Mouse (Mus musculus): ENCODE results near the gene Fastk. TPM values are rescaled to one million over a fixed set of nuclear protein-coding genes. Genes with fewer than 3 reads are reported as not detected.

The Fastk gene
- polyA plus RNA-seq, 1 experiment = 291 TPM

- TF ChIP-seq POLR2A (IDR thresholded peaks at IDR 0.05; ENCODE audit: low read depth, low read length) (no peak), CTCF (conservative IDR thresholded peaks at IDR 0.05; ENCODE audit: insufficient read depth, insufficient read length, low read depth, low read length) (no peak)
- H3K27me3 ChIP-seq (replicated peaks; ENCODE audit: control insufficient read depth, insufficient read depth, low read length) = no peaks in the 10 kb centered on the region
- WGBS = 57% methylated on average over 7 of the region's 7 CpGs
- no peak overlapping the region for H3K27ac ChIP-seq (ENCODE audit: insufficient read depth, low read depth, low read length)
- no peak overlapping the region for H3K4me3 ChIP-seq (ENCODE audit: insufficient read depth, low read depth, low read length)
- peak; percentile 25 for DNase-seq
- H3K36me3 ChIP-seq (ENCODE audit: control insufficient read depth, insufficient read depth, low read length) = no peaks in the 10 kb centered on the region; the same call in 1 of the 2 replicates
- H3K4me1 ChIP-seq (ENCODE audit: control insufficient read depth, insufficient read depth, low read length) = peaks cover 3% of the 10 kb centered on the region; the same call in 1 of the 2 replicates
These were observed 28.0 kb upstream of the Fastk start for GRCm38 (mm10) chr5:24472884-24473619.

- TF ChIP-seq POLR2A (IDR thresholded peaks at IDR 0.05; ENCODE audit: low read depth, low read length) (no peak), CTCF (conservative IDR thresholded peaks at IDR 0.05; ENCODE audit: insufficient read depth, insufficient read length, low read depth, low read length) (peak; percentile 96)
- WGBS = 13% methylated on average over 5 of the region's 5 CpGs
- DNase-seq = peak; percentile 84
- Histone ChIP-seq H3K27ac (ENCODE audit: insufficient read depth, low read depth, low read length) (no peak overlapping the region), H3K4me1 (ENCODE audit: control insufficient read depth, insufficient read depth, low read length) (peaks cover 5% of the 10 kb centered on the region), H3K27me3 (replicated peaks; ENCODE audit: control insufficient read depth, insufficient read depth, low read length) (no peaks in the 10 kb centered on the region), H3K36me3 (ENCODE audit: control insufficient read depth, insufficient read depth, low read length) (no peaks in the 10 kb centered on the region), H3K4me3 (ENCODE audit: insufficient read depth, low read depth, low read length) (no peak overlapping the region)
These were observed 25.5 kb upstream of the Fastk start for GRCm38 (mm10) chr5:24470600-24470999.

- no peak for DNase-seq
- 77% methylated on average over 12 of the region's 12 CpGs for WGBS
- no peaks in the 10 kb centered on the region for H3K36me3 ChIP-seq (ENCODE audit: control insufficient read depth, insufficient read depth, low read length)
- TF ChIP-seq CTCF (conservative IDR thresholded peaks at IDR 0.05; ENCODE audit: insufficient read depth, insufficient read length, low read depth, low read length) = no peak
- no peak for TF ChIP-seq POLR2A (IDR thresholded peaks at IDR 0.05; ENCODE audit: low read depth, low read length)
- H3K27me3 ChIP-seq (replicated peaks; ENCODE audit: control insufficient read depth, insufficient read depth, low read length) = no peaks in the 10 kb centered on the region
- no peak overlapping the region for H3K27ac ChIP-seq (ENCODE audit: insufficient read depth, low read depth, low read length)
- no peak overlapping the region for H3K4me3 ChIP-seq (ENCODE audit: insufficient read depth, low read depth, low read length)
- H3K4me1 ChIP-seq (ENCODE audit: control insufficient read depth, insufficient read depth, low read length) = peaks cover 9% of the 10 kb centered on the region
These were observed 21.7 kb upstream of the Fastk start for GRCm38 (mm10) chr5:24466762-24467161.

- H3K27ac ChIP-seq (ENCODE audit: insufficient read depth, low read depth, low read length) = no peak overlapping the region
These were observed 10.5 kb upstream of the Fastk start for GRCm38 (mm10) chr5:24455613-24456012.

GRCm38 (mm10) chr5:24455076-24455475 lies 10.0 kb upstream of the Fastk start:
- Histone ChIP-seq H3K4me3 (ENCODE audit: insufficient read depth, low read depth, low read length) (no peak overlapping the region), H3K4me1 (ENCODE audit: control insufficient read depth, insufficient read depth, low read length) (peaks cover 6% of the 10 kb centered on the region), H3K36me3 (ENCODE audit: control insufficient read depth, insufficient read depth, low read length) (no peaks in the 10 kb centered on the region), H3K27me3 (replicated peaks; ENCODE audit: control insufficient read depth, insufficient read depth, low read length) (no peaks in the 10 kb centered on the region), H3K27ac (ENCODE audit: insufficient read depth, low read depth, low read length) (no peak overlapping the region)
- no peak for TF ChIP-seq POLR2A (IDR thresholded peaks at IDR 0.05; ENCODE audit: low read depth, low read length)
- TF ChIP-seq CTCF (conservative IDR thresholded peaks at IDR 0.05; ENCODE audit: insufficient read depth, insufficient read length, low read depth, low read length) = no peak
- WGBS = 74% methylated on average over 3 of the region's 3 CpGs
- no peak for DNase-seq

More at GRCm38 (mm10) chr5:24455613-24456012, 10.5 kb upstream of the Fastk start:
- no peak overlapping the region for H3K4me3 ChIP-seq (ENCODE audit: insufficient read depth, low read depth, low read length)
- TF ChIP-seq POLR2A (IDR thresholded peaks at IDR 0.05; ENCODE audit: low read depth, low read length) = no peak
- no peak for TF ChIP-seq CTCF (conservative IDR thresholded peaks at IDR 0.05; ENCODE audit: insufficient read depth, insufficient read length, low read depth, low read length)
- DNase-seq = no peak
- 78% methylated on average over 7 of the region's 7 CpGs for WGBS
- H3K4me1 ChIP-seq (ENCODE audit: control insufficient read depth, insufficient read depth, low read length) = peaks cover 6% of the 10 kb centered on the region
- H3K27me3 ChIP-seq (replicated peaks; ENCODE audit: control insufficient read depth, insufficient read depth, low read length) = no peaks in the 10 kb centered on the region
- H3K36me3 ChIP-seq (ENCODE audit: control insufficient read depth, insufficient read depth, low read length) = no peaks in the 10 kb centered on the region

- 40% methylated on average over 2 of the region's 2 CpGs for WGBS
- Histone ChIP-seq H3K4me1 (ENCODE audit: control insufficient read depth, insufficient read depth, low read length) (peaks cover 6% of the 10 kb centered on the region), H3K4me3 (ENCODE audit: insufficient read depth, low read depth, low read length) (no peak overlapping the region), H3K27me3 (replicated peaks; ENCODE audit: control insufficient read depth, insufficient read depth, low read length) (no peaks in the 10 kb centered on the region), H3K36me3 (ENCODE audit: control insufficient read depth, insufficient read depth, low read length) (no peaks in the 10 kb centered on the region), H3K27ac (ENCODE audit: insufficient read depth, low read depth, low read length) (no peak overlapping the region)
- TF ChIP-seq CTCF (conservative IDR thresholded peaks at IDR 0.05; ENCODE audit: insufficient read depth, insufficient read length, low read depth, low read length) = no peak
- no peak for TF ChIP-seq POLR2A (IDR thresholded peaks at IDR 0.05; ENCODE audit: low read depth, low read length)
- no peak for DNase-seq
These were observed 8.9 kb upstream of the Fastk start for GRCm38 (mm10) chr5:24453985-24454303.

GRCm38 (mm10) chr5:24453283-24453984 lies 8.3 kb upstream of the Fastk start:
- no peaks in the 10 kb centered on the region for H3K27me3 ChIP-seq (replicated peaks; ENCODE audit: control insufficient read depth, insufficient read depth, low read length)
- peaks cover 6% of the 10 kb centered on the region for H3K4me1 ChIP-seq (ENCODE audit: control insufficient read depth, insufficient read depth, low read length)
- H3K4me3 ChIP-seq (ENCODE audit: insufficient read depth, low read depth, low read length) = peak overlapping the region; percentile 71
- 38% methylated on average over 5 of the region's 5 CpGs for WGBS
- H3K36me3 ChIP-seq (ENCODE audit: control insufficient read depth, insufficient read depth, low read length) = no peaks in the 10 kb centered on the region
- no peak overlapping the region for H3K27ac ChIP-seq (ENCODE audit: insufficient read depth, low read depth, low read length)
- DNase-seq = no peak
- TF ChIP-seq POLR2A (IDR thresholded peaks at IDR 0.05; ENCODE audit: low read depth, low read length) = no peak
- TF ChIP-seq CTCF (conservative IDR thresholded peaks at IDR 0.05; ENCODE audit: insufficient read depth, insufficient read length, low read depth, low read length) = no peak

Measured in kidney, adult 2 months (tissue).